Mouse (Mus musculus) c-Kit-negative CD71-positive TER-119-positive erythroid progenitor cells, embryonic 14.5 days (primary cell): Measurements from ENCODE around the gene Tomm40l.

ENCODE experiments used
- DNase-seq: peaks from one replicate; pipeline ENCODE4 v3.0.0-alpha.2; 2013; ENCODE audit warnings: low read depth, low spot score

Tomm40l gene

GRCm38 (mm10) chr1:171222238-171223155 is at the start of gene Tomm40l:
Gene Tomm40l, minus strand, starts transcription at chr1:171222514.
- peak; percentile 89 for DNase-seq

GRCm38 (mm10) chr1:171272086-171272485 is 49.8 kb upstream of the Tomm40l start:
- DNase-seq, result no peak

DNA sequence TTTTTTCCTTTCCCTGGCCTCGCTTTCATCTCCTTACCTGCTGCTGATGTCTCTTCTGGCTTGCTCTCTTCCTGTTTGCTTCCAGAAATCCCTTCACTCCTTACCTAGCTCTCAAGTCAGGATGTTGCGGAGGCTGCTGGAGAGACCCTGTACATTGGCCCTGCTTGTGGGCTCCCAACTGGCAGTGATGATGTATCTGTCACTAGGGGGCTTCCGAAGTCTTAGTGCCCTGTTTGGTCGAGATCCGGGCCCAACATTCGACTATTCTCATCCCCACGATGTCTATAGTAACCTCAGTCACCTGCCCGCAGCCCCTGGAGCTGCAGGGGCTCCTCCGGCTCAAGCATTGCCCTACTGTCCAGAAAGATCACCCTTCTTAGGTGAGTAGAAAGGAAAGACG is 49.3 kb upstream of the Tomm40l start:
- no peak for DNase-seq

DNA sequence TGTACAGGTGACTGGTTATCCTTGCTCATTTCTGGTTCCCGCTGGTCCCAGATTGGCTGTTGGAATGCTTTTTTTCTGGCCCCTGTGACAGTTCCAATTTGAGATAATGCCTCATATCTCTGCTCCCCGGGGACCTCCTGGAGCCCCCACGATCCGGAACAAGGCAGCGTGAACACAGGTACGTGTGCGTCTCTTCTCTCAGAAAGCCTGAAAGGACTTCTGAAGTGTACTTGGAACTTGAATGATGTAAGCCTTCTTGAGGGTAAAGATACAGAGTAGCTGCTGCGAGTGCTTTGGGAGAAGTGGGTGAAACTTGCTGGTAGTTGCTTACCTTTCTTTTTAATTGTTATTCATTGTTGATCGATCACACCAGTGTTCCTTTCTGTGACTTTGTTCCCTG is 48.9 kb upstream of the Tomm40l start:
- no peak for DNase-seq

DNA sequence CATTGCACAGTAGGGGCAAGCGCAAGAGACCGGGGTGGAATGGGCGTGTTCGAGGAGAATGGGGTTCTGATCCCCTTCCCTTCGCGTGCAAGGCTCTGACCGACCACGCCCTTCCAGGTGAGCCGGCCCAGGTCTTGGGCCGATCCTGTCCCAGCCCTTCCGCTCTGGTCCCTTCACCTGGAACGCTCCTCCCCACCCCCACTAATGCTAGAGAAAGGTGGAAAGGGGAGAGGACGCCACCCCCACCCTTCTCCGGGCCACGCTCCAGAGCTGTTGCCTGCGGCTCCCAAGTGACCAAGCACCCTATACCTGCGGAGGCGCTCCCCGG is 48.2 kb upstream of the Tomm40l start:
- no peak for DNase-seq

- peak; percentile 85 for DNase-seq
Measured at GRCm38 (mm10) chr1:171269848-171270572, 47.7 kb upstream of the Tomm40l start, which contains the start of gene B4galt3. Gene B4galt3, plus strand, starts transcription at chr1:171270328.

DNA sequence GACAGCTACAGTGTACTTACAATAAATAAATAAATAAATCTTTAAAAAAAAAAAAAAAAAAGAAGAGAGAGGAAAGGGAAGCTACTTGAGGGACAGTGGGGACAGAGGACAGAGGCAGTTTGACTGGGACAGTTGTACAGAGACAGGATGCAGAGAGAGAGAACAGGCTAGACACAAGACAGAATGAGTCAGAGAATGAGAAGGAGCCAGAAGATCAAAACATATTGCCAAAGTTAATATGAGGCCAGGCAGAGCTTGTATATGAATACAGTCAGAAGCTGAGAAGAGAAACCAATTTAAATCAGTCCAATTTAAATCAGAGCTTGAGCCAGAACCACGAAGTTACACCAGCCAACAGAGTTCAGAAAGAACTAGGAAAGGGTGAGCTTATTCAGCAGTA is 46.0 kb upstream of the Tomm40l start:
- no peak for DNase-seq

GRCm38 (mm10) chr1:171265971-171266744 is 43.8 kb upstream of the Tomm40l start:
- DNase-seq, result no peak

DNA sequence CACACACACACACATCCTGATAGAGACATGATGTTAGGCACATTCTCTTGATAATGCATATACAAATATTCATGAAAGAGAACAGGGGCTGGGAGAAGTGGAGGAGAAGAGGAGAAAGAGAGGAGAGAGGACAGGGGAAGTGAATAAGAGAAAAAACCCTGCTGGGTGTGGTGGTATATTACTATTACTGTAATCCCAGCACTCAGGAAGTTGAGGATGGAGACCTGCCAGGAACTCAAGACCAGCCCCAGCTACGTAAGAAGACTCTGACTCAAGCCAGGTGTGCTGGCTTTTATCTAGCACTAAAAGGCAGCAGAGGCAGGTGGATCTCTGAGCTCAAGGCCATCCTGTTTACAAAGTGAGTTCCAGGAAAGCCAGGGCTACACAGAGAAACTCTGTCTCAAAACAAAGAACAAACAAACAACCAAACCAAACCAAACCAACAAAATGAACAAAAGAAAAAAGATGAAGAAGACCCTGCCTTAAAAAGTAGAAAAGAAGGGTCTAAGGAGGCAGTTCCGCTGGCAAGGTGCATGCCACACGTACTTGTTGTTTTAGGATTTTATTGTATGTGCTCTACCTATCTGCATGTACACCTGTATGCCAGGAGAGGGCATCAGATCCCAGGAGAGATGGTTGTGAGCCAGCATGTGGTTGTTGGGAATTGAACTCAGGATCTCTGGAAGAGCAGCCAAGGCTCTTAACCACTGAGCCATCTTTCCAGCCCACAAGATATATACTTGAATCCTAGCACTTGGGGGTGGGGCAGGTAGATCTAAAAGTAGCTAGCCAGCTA is 41.5 kb upstream of the Tomm40l start:
- no peak for DNase-seq

- DNase-seq, result no peak
Measured at GRCm38 (mm10) chr1:171263185-171263611, 40.9 kb upstream of the Tomm40l start.

GRCm38 (mm10) chr1:171262594-171263130 is 40.3 kb upstream of the Tomm40l start:
- no peak for DNase-seq

- DNase-seq, result no peak
Measured at GRCm38 (mm10) chr1:171260316-171260715, 38.0 kb upstream of the Tomm40l start.

DNA sequence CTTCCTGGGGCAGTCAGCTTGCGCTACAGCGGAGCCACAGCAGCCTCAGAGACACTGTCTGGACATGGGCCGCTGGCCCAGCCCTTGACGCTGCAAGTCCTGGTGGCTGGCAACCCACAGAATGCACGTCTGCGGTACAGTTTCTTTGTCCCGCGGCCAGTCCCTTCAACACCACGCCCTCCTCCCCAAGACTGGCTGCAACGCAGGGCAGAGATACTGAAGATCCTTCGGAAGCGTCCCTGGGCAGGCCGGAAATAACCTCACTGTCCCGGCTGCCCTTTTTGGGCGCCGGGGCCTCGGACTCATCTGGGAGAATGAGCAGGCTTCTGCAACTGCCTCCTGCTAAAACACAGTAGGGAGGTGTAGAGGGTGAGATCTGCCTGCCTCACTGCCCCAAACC is 36.6 kb upstream of the Tomm40l start:
- DNase-seq, result no peak

- no peak for DNase-seq
Measured at GRCm38 (mm10) chr1:171257781-171258180, 35.5 kb upstream of the Tomm40l start.

GRCm38 (mm10) chr1:171256937-171257548 is 34.7 kb upstream of the Tomm40l start:
- DNase-seq, result peak; percentile 60

- no peak for DNase-seq
Measured at GRCm38 (mm10) chr1:171256095-171256818, 33.9 kb upstream of the Tomm40l start.

DNA sequence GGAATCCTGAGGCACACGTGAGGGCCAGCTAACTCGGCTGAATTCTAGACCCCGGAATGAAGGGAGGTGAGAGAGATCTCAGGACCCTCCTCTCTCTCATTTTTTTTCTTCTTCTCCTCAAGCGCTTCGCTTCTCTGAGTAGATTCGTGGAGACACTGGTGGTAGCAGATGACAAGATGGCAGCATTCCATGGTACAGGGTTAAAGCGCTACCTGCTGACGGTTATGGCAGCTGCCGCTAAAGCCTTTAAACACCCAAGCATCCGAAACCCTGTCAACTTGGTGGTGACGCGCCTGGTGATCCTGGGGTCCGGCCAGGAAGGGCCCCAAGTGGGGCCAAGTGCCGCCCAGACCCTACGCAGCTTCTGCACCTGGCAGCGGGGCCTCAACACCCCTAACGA is 30.1 kb upstream of the Tomm40l start:
- no peak for DNase-seq

- DNase-seq, result no peak
Measured at GRCm38 (mm10) chr1:171251594-171252324, 29.4 kb upstream of the Tomm40l start.
